Mouse (Mus musculus) erythroid progenitor cell, adult 5-6 weeks (primary cell): ENCODE results near the gene Znrf3. TPM values are rescaled to one million over a fixed set of nuclear protein-coding genes. Genes with fewer than 3 reads are reported as not detected.
"Not testable (repeated sequence)": the region's sequence is repeated elsewhere in the genome, so short reads cannot be mapped to it uniquely, and the experiment has no call there.

ENCODE experiments used
- ATAC-seq: replicated peaks from 2 replicates; pipeline ENCODE4 v1.8.0; 2016; ENCODE audit warnings: moderate number of reproducible peaks, mild to moderate bottlenecking, moderate TSS enrichment, inconsistent platforms; ENCODE audit not compliant: poor library complexity, low FRiP score, severe bottlenecking
- total RNA-seq, 2 experiments: library from RNA; stranded (forward) in 1 of 2; stranded (reverse) in 1 of 2; fragments of 150-400 nt in 1 of 2; fragments of 186-747, 209-891 nt in 1 of 2; gene quantifications; 2 replicates each; pipeline versions ENCODE4 v1.2.3 to v1.2.4; 2015 to 2017; ENCODE audit warnings: low replicate concordance in 2 of 2

The Znrf3 gene
- total RNA-seq (2015; ENCODE audit: low replicate concordance) = 1.4 and 2.1 TPM in 2 replicates
- 0.39 and 1.1 TPM in 2 replicates for total RNA-seq (2017; ENCODE audit: low replicate concordance)

GRCm38 (mm10) chr11:5444599-5445451 is at the start of gene Znrf3:
Gene Znrf3 (minus strand): TSS chr11:5444847.
- ATAC-seq = peak; percentile 89

GRCm38 (mm10) chr11:5493869-5494268 is 49.2 kb upstream of the Znrf3 start:
- ATAC-seq = no peak

GRCm38 (mm10) chr11:5491912-5492311 is 47.3 kb upstream of the Znrf3 start:
- ATAC-seq = no peak

GRCm38 (mm10) chr11:5490989-5491656 is 46.5 kb upstream of the Znrf3 start:
- ATAC-seq = no peak

- not testable (repeated sequence) for ATAC-seq
Measured at GRCm38 (mm10) chr11:5489433-5489832, 44.8 kb upstream of the Znrf3 start.

GRCm38 (mm10) chr11:5485193-5486011 is 40.8 kb upstream of the Znrf3 start:
- ATAC-seq = peak; percentile 92

GRCm38 (mm10) chr11:5482581-5482980 is 37.9 kb upstream of the Znrf3 start:
- ATAC-seq = no peak

- no peak for ATAC-seq
Measured at GRCm38 (mm10) chr11:5478831-5479230, 34.2 kb upstream of the Znrf3 start.

- ATAC-seq = no peak
Measured at GRCm38 (mm10) chr11:5478193-5478592, 33.5 kb upstream of the Znrf3 start.

GRCm38 (mm10) chr11:5476806-5477205 is 32.2 kb upstream of the Znrf3 start:
- ATAC-seq = no peak

- not testable (repeated sequence) for ATAC-seq
Measured at GRCm38 (mm10) chr11:5475556-5476118, 31.0 kb upstream of the Znrf3 start.

- ATAC-seq = no peak
Measured at GRCm38 (mm10) chr11:5474130-5474529, 29.5 kb upstream of the Znrf3 start.

- no peak for ATAC-seq
Measured at GRCm38 (mm10) chr11:5470055-5470454, 25.4 kb upstream of the Znrf3 start.

GRCm38 (mm10) chr11:5469084-5469483 is 24.4 kb upstream of the Znrf3 start:
- ATAC-seq = no peak; the same call in 1 of the 2 replicates

- ATAC-seq = no peak
Measured at GRCm38 (mm10) chr11:5468471-5468870, 23.8 kb upstream of the Znrf3 start.

- no peak for ATAC-seq
Measured at GRCm38 (mm10) chr11:5451923-5452322, 7.3 kb upstream of the Znrf3 start.

- ATAC-seq = no peak
Measured at GRCm38 (mm10) chr11:5451341-5451740, 6.7 kb upstream of the Znrf3 start.

- ATAC-seq = no peak
Measured at GRCm38 (mm10) chr11:5450701-5451100, 6.1 kb upstream of the Znrf3 start.

- no peak for ATAC-seq
Measured at GRCm38 (mm10) chr11:5445452-5445953, 856 bp upstream of the Znrf3 start.

GRCm38 (mm10) chr11:5444234-5444598 is 431 bp downstream of the Znrf3 start:
- no peak for ATAC-seq
